Mouse (Mus musculus): ENCODE measurements around the gene Gm17190. TPM values are rescaled to one million over a fixed set of nuclear protein-coding genes. Genes with fewer than 3 reads are reported as not detected.

Gene Gm17190
- total RNA-seq, 1 experiment = not detected

DNA sequence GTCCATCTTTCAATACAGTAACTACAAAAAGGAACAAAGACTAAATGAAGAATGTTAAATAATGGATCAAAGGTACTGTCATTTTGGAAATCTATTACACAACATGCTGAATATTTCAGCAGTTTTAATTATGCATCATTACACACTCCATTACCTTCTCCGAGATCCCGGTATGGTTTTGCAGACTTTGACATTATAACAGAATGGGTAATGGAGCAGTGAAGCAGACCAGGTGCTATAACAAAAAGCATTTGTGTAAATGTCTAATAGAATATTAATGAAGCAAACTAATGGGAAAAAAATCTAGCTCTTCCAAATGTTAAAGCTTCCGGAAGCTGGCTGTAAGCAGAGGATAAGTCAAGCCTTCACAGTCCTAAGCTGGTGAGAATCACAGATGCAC, 28.9 kb downstream of the Gm17190 start:
- Histone ChIP-seq H3K27ac (ENCODE audit: insufficient read depth, low read depth, low read length, poor library complexity, severe bottlenecking) (no peak overlapping the region), H3K9me3 (ENCODE audit: control insufficient read depth, insufficient read depth, low read depth, low read length) (no peaks in the 10 kb centered on the region), H3K4me1 (ENCODE audit: control insufficient read depth in 2 of 2, insufficient read depth in 2 of 2, low read length in 2 of 2, poor library complexity in 1 of 2) (no peaks in the 10 kb centered on the region), H3K36me3 (ENCODE audit: control insufficient read depth, insufficient read depth, low read length, poor library complexity, severe bottlenecking) (no peaks in the 10 kb centered on the region), H3K4me3 (ENCODE audit: insufficient read depth in 1 of 2, low read depth in 1 of 2, low read length in 2 of 2, poor library complexity in 1 of 2, severe bottlenecking in 1 of 2) (no peak overlapping the region), H3K9ac (ENCODE audit: insufficient read depth, low read depth, low read length, poor library complexity, severe bottlenecking) (no peak overlapping the region)
- no peak for DNase-seq (ENCODE audit: low read depth, low spot score)
- in situ Hi-C loops (cut with MboI; ENCODE audit: low sequenced_read_pairs in 2 of 2, unreplicated experiment in 2 of 2) = no loop called here
- TF ChIP-seq HCFC1 (IDR thresholded peaks at IDR 0.05; ENCODE audit: borderline replicate concordance, insufficient read depth, low read length) = no peak
- no peak for TF ChIP-seq CHD2 (IDR thresholded peaks at IDR 0.05; ENCODE audit: low read depth, low read length)
- TF ChIP-seq ZC3H11A (IDR thresholded peaks at IDR 0.05; ENCODE audit: borderline replicate concordance, low read depth, low read length) = no peak
- no peak for TF ChIP-seq MAFK (IDR thresholded peaks at IDR 0.05; ENCODE audit: insufficient read depth, low read depth, low read length)
- TF ChIP-seq ZNF384 (IDR thresholded peaks at IDR 0.05; ENCODE audit: low read depth, low read length) = no peak

- Histone ChIP-seq H3K9me3 (ENCODE audit: control insufficient read depth, insufficient read depth, low read depth, low read length) (no peaks in the 10 kb centered on the region), H3K4me3 (ENCODE audit: insufficient read depth in 1 of 2, low read depth in 1 of 2, low read length in 2 of 2, poor library complexity in 1 of 2, severe bottlenecking in 1 of 2) (no peak overlapping the region), H3K27ac (ENCODE audit: insufficient read depth, low read depth, low read length, poor library complexity, severe bottlenecking) (no peak overlapping the region), H3K9ac (ENCODE audit: insufficient read depth, low read depth, low read length, poor library complexity, severe bottlenecking) (no peak overlapping the region), H3K4me1 (ENCODE audit: control insufficient read depth in 2 of 2, insufficient read depth in 2 of 2, low read length in 2 of 2, poor library complexity in 1 of 2) (no peaks in the 10 kb centered on the region), H3K36me3 (ENCODE audit: control insufficient read depth, insufficient read depth, low read length, poor library complexity, severe bottlenecking) (no peaks in the 10 kb centered on the region)
- no peak for DNase-seq (ENCODE audit: low read depth, low spot score)
- in situ Hi-C loops (cut with MboI; ENCODE audit: low sequenced_read_pairs in 2 of 2, unreplicated experiment in 2 of 2) = no loop called here
- TF ChIP-seq MAFK (IDR thresholded peaks at IDR 0.05; ENCODE audit: insufficient read depth, low read depth, low read length) (no peak), CHD2 (IDR thresholded peaks at IDR 0.05; ENCODE audit: low read depth, low read length) (no peak), ZC3H11A (IDR thresholded peaks at IDR 0.05; ENCODE audit: borderline replicate concordance, low read depth, low read length) (no peak), HCFC1 (IDR thresholded peaks at IDR 0.05; ENCODE audit: borderline replicate concordance, insufficient read depth, low read length) (no peak), ZNF384 (IDR thresholded peaks at IDR 0.05; ENCODE audit: low read depth, low read length) (no peak)
Observed at GRCm38 (mm10) chr13:96112711-96113110, 30.9 kb downstream of the Gm17190 start.

DNA sequence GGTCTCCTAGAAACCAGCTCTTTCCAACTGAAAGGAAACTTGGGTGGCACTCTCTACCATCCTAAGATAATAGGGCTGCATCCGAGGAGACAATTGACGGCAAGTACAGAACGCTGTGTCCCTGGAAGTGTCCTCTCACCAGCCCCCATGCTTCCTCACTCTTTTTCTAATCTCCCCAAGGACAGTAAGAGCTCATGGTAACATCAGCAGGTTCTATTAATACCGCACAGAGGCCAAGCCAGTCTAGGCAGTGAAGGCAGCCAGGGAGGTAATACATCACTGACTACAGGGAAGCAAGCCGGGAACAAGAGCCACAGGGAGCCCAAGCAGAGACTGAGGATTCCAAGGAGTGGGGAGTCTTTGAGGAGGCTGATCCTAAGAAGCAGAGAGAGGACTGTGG, 43.2 kb downstream of the Gm17190 start:
- Histone ChIP-seq H3K4me1 (ENCODE audit: control insufficient read depth in 2 of 2, insufficient read depth in 2 of 2, low read length in 2 of 2, poor library complexity in 1 of 2) (no peaks in the 10 kb centered on the region), H3K36me3 (ENCODE audit: control insufficient read depth, insufficient read depth, low read length, poor library complexity, severe bottlenecking) (no peaks in the 10 kb centered on the region), H3K9me3 (ENCODE audit: control insufficient read depth, insufficient read depth, low read depth, low read length) (no peaks in the 10 kb centered on the region), H3K4me3 (ENCODE audit: insufficient read depth in 1 of 2, low read depth in 1 of 2, low read length in 2 of 2, poor library complexity in 1 of 2, severe bottlenecking in 1 of 2) (no peak overlapping the region), H3K9ac (ENCODE audit: insufficient read depth, low read depth, low read length, poor library complexity, severe bottlenecking) (no peak overlapping the region), H3K27ac (ENCODE audit: insufficient read depth, low read depth, low read length, poor library complexity, severe bottlenecking) (no peak overlapping the region)
- TF ChIP-seq HCFC1 (IDR thresholded peaks at IDR 0.05; ENCODE audit: borderline replicate concordance, insufficient read depth, low read length) (no peak), ZNF384 (IDR thresholded peaks at IDR 0.05; ENCODE audit: low read depth, low read length) (no peak), CHD2 (IDR thresholded peaks at IDR 0.05; ENCODE audit: low read depth, low read length) (no peak), ZC3H11A (IDR thresholded peaks at IDR 0.05; ENCODE audit: borderline replicate concordance, low read depth, low read length) (no peak), MAFK (IDR thresholded peaks at IDR 0.05; ENCODE audit: insufficient read depth, low read depth, low read length) (no peak)
- in situ Hi-C loops (cut with MboI; ENCODE audit: low sequenced_read_pairs in 2 of 2, unreplicated experiment in 2 of 2) = no loop called here
- no peak for DNase-seq (ENCODE audit: low read depth, low spot score)

DNA sequence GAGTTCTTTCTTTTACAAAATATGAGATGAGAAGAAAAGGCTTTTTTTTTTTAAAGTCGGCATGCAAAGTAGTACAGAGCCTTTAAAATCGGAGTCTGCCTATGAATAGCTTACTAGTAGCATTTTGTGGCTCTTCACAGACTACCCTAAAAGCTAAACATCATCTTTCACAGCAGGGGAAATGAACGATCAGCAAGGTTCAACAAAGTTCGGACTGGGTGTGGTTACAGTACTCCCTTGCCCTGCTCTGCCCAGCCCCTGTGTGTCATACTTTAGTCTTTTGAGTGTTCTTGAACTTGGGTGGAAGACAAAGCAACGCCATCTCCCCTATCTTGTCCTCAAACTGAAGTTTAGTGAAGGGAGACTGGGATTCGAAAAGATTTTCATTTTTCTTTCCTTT, 44.8 kb downstream of the Gm17190 start:
- no peak overlapping the region for H3K9ac ChIP-seq (ENCODE audit: insufficient read depth, low read depth, low read length, poor library complexity, severe bottlenecking)
- in situ Hi-C loops (cut with MboI; ENCODE audit: low sequenced_read_pairs in 2 of 2, unreplicated experiment in 2 of 2) = no loop called here
- H3K4me3 ChIP-seq (ENCODE audit: insufficient read depth in 1 of 2, low read depth in 1 of 2, low read length in 2 of 2, poor library complexity in 1 of 2, severe bottlenecking in 1 of 2) = no peak overlapping the region
- no peaks in the 10 kb centered on the region for H3K36me3 ChIP-seq (ENCODE audit: control insufficient read depth, insufficient read depth, low read length, poor library complexity, severe bottlenecking)
- H3K4me1 ChIP-seq (ENCODE audit: control insufficient read depth in 2 of 2, insufficient read depth in 2 of 2, low read length in 2 of 2, poor library complexity in 1 of 2) = no peaks in the 10 kb centered on the region
- DNase-seq (ENCODE audit: low read depth, low spot score) = no peak
- H3K27ac ChIP-seq (ENCODE audit: insufficient read depth, low read depth, low read length, poor library complexity, severe bottlenecking) = no peak overlapping the region
- TF ChIP-seq HCFC1 (IDR thresholded peaks at IDR 0.05; ENCODE audit: borderline replicate concordance, insufficient read depth, low read length) = no peak
- no peak for TF ChIP-seq MAFK (IDR thresholded peaks at IDR 0.05; ENCODE audit: insufficient read depth, low read depth, low read length)
- TF ChIP-seq CHD2 (IDR thresholded peaks at IDR 0.05; ENCODE audit: low read depth, low read length) = no peak
- no peak for TF ChIP-seq ZNF384 (IDR thresholded peaks at IDR 0.05; ENCODE audit: low read depth, low read length)
- no peak for TF ChIP-seq ZC3H11A (IDR thresholded peaks at IDR 0.05; ENCODE audit: borderline replicate concordance, low read depth, low read length)
- no peaks in the 10 kb centered on the region for H3K9me3 ChIP-seq (ENCODE audit: control insufficient read depth, insufficient read depth, low read depth, low read length)

GRCm38 (mm10) chr13:96129081-96129480, 47.2 kb downstream of the Gm17190 start:
- Histone ChIP-seq H3K4me1 (ENCODE audit: control insufficient read depth in 2 of 2, insufficient read depth in 2 of 2, low read length in 2 of 2, poor library complexity in 1 of 2) (no peaks in the 10 kb centered on the region), H3K9ac (ENCODE audit: insufficient read depth, low read depth, low read length, poor library complexity, severe bottlenecking) (no peak overlapping the region), H3K4me3 (ENCODE audit: insufficient read depth in 1 of 2, low read depth in 1 of 2, low read length in 2 of 2, poor library complexity in 1 of 2, severe bottlenecking in 1 of 2) (no peak overlapping the region), H3K9me3 (ENCODE audit: control insufficient read depth, insufficient read depth, low read depth, low read length) (no peaks in the 10 kb centered on the region), H3K36me3 (ENCODE audit: control insufficient read depth, insufficient read depth, low read length, poor library complexity, severe bottlenecking) (no peaks in the 10 kb centered on the region), H3K27ac (ENCODE audit: insufficient read depth, low read depth, low read length, poor library complexity, severe bottlenecking) (no peak overlapping the region)
- in situ Hi-C loops (cut with MboI; ENCODE audit: low sequenced_read_pairs in 2 of 2, unreplicated experiment in 2 of 2) = no loop called here
- no peak for DNase-seq (ENCODE audit: low read depth, low spot score)
- no peak for TF ChIP-seq CHD2 (IDR thresholded peaks at IDR 0.05; ENCODE audit: low read depth, low read length)
- no peak for TF ChIP-seq ZC3H11A (IDR thresholded peaks at IDR 0.05; ENCODE audit: borderline replicate concordance, low read depth, low read length)
- TF ChIP-seq ZNF384 (IDR thresholded peaks at IDR 0.05; ENCODE audit: low read depth, low read length) = no peak
- no peak for TF ChIP-seq HCFC1 (IDR thresholded peaks at IDR 0.05; ENCODE audit: borderline replicate concordance, insufficient read depth, low read length)

All from ES-E14 (cell line).